Mouse (Mus musculus) liver, embryonic 14.5 days (tissue): ENCODE measurements around the gene Fads3. TPM values are rescaled to one million over a fixed set of nuclear protein-coding genes. Genes with fewer than 3 reads are reported as not detected.
A peak's percentile ranks its signal among the peaks of the same experiment; 100 is the strongest.

Experiments
- ATAC-seq: fragments of 200-750 bp; cut with Nextera tagmentation; 2 replicates; pipeline ENCODE4 v1.8.0; 2017; ENCODE audit warnings: moderate number of reproducible peaks, mild to moderate bottlenecking, moderate library complexity; ENCODE audit not compliant: insufficient read depth
- DNase-seq, 3 experiments: peaks; one replicate each; pipeline ENCODE4 v3.0.0-alpha.2; 2012 to 2013; ENCODE audit warnings: low read depth in 3 of 3, low spot score in 3 of 3
- H3K27ac ChIP-seq: fragments of 300-500 bp; sonication (generic); 2 replicates; pipeline ENCODE4 v1.5.1; 2014; ENCODE audit warnings: moderate library complexity, mild to moderate bottlenecking, control low read depth, inconsistent platforms
- H3K27me3 ChIP-seq: fragments of 300-500 bp; sonication (generic); 2 replicates; pipeline ENCODE4 v1.6.1; 2014; ENCODE audit warnings: mild to moderate bottlenecking, low read length, moderate library complexity; ENCODE audit not compliant: control insufficient read depth, insufficient read depth
- H3K36me3 ChIP-seq: fragments of 300-500 bp; sonication (generic); replicated peaks from 2 replicates; pipeline ENCODE4 v1.6.1; 2014; ENCODE audit warnings: low read depth; ENCODE audit not compliant: control insufficient read depth, insufficient read depth
- H3K4me1 ChIP-seq, 2 experiments: fragments of 200-500 bp in 1 of 2; fragments of 300-500 bp in 1 of 2; sonication (generic) in 1 of 2; replicated peaks; 2 replicates each; pipeline ENCODE4 v1.6.1; 2012 to 2014; ENCODE audit warnings: antibody characterized with exemption in 1 of 2, inconsistent platforms in 1 of 2, low read length in 1 of 2; ENCODE audit not compliant: control insufficient read depth in 2 of 2, insufficient read depth in 2 of 2
- H3K4me2 ChIP-seq: fragments of 300-500 bp; sonication (generic); 2 replicates; pipeline ENCODE4 v1.6.1; 2014; ENCODE audit warnings: low read depth, mild to moderate bottlenecking, control low read depth, moderate library complexity
- H3K4me3 ChIP-seq, 2 experiments: fragments of 200-500 bp in 1 of 2; fragments of 300-500 bp in 1 of 2; sonication (generic) in 1 of 2; 2 replicates each; pipeline ENCODE4 v1.5.1; 2012 to 2014; ENCODE audit warnings: low read depth in 2 of 2, low read length in 2 of 2, mild to moderate bottlenecking in 2 of 2, control low read depth in 1 of 2, inconsistent platforms in 1 of 2, moderate library complexity in 1 of 2; ENCODE audit not compliant: insufficient read depth in 1 of 2
- H3K9ac ChIP-seq: fragments of 300-500 bp; sonication (generic); replicated peaks from 2 replicates; pipeline ENCODE4 v1.6.1; 2014; ENCODE audit warnings: mild to moderate bottlenecking, control low read depth, moderate library complexity
- H3K9me3 ChIP-seq: fragments of 300-500 bp; sonication (generic); 2 replicates; pipeline ENCODE4 v1.6.1; 2016; ENCODE audit warnings: low read length, mixed read lengths; ENCODE audit not compliant: control insufficient read depth
- CTCF ChIP-seq: IDR thresholded peaks from 2 replicates; pipeline ENCODE4 v1.5.1; 2016; ENCODE audit warnings: antibody characterized with exemption, low read depth, control low read depth
- EP300 ChIP-seq: IDR thresholded peaks from 2 replicates; pipeline ENCODE4 v1.6.1; 2016; ENCODE audit warnings: antibody characterized with exemption, low read depth
- WGBS: fragments of 180-500 bp; shearing (Covaris S2); extraction: QIAGEN DNeasy Blood & Tissue Kit; methylation state at CpG from one replicate; pipeline ENCODE4 v1.1.7; 2014; ENCODE audit not compliant: insufficient replicate concordance; 5-methylcytosine and 5-hydroxymethylcytosine counted together
- polyA plus RNA-seq, 2 experiments: library from polyadenylated mRNA; depleted of rRNA in 1 of 2; stranded (reverse) in 1 of 2; unstranded in 1 of 2; fragments of >200 nt; fragmentation: Nextera tagmentation in 1 of 2; extraction: Ambion mirVana in 1 of 2; gene quantifications; 2 replicates each; pipeline versions ENCODE4 v1.2.1 to v1.2.3; 2012 to 2014

The Fads3 gene
- polyA plus RNA-seq, 2 experiments: 4.4 to 8.2 TPM

DNA sequence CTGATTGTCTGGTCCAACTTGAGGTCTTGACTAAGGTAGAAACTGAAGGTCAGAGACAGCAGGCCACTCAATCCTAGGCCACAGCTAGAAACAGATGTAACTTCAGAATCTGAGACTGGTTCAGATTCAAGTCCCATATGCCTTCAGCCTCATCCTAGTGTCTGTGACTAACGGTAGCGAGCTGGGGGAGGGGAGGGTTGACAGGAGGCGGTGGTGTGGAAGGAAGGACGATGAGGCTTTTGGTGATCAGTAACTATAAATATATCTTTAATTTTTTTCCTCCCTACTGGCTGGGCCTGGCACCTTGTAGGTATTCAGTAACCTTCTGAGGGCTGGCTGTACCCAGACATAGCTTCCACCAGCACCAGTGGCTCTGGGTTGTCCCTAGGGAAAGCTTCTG is 25.9 kb upstream of the Fads3 start:
- H3K4me1 ChIP-seq: peaks cover 34 to 60% of the 10 kb centered on the region in 2 experiments
- no peak for ATAC-seq

DNA sequence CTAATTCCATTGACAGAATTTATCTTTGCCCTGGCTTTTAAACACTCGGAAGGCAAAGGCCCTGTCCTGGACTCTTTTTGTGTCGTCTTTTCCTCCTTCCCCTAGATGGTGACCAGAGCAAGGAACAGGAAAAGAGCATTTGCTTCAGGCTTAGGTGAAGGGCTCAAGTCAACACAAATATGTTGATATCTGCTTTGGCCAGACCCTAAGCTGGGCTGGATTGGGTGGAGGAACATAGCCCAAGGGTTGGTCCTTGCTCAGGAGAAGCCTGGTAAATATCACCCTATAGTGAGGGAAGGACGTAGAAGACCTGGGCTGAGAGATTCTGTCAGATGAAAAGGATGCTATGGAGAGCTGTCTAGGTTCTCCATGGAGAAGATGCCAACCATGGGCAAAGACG is 25.2 kb upstream of the Fads3 start:
- 34% methylated on average over 4 of the region's 4 CpGs for WGBS
- peak overlapping the region; percentile 100 for H3K9ac ChIP-seq
- peak overlapping the region; percentile 81 to 96 for H3K4me3 ChIP-seq
- H3K36me3 ChIP-seq: peaks cover 27% of the 10 kb centered on the region
- TF ChIP-seq CTCF: no peak
- peak; percentile 56; the same call in 1 of the 2 replicates for TF ChIP-seq EP300
- H3K27me3 ChIP-seq: no peaks in the 10 kb centered on the region
- no peaks in the 10 kb centered on the region for H3K9me3 ChIP-seq
- peak overlapping the region; percentile 100 for H3K4me2 ChIP-seq
- peak overlapping the region; percentile 99 for H3K27ac ChIP-seq
- ATAC-seq (peak; percentile 33), DNase-seq (peak in 1 of 3 experiments; percentile 62)
- peaks cover 32 to 62% of the 10 kb centered on the region in 2 experiments for H3K4me1 ChIP-seq

More for the DNA sequence above, 25.9 kb upstream of the Fads3 start:
- peak overlapping the region; percentile 81 to 96 for H3K4me3 ChIP-seq
- H3K9me3 ChIP-seq: no peaks in the 10 kb centered on the region
- peak overlapping the region; percentile 100 for H3K9ac ChIP-seq
- DNase-seq: no peak
- peak overlapping the region; percentile 99 for H3K27ac ChIP-seq
- peak overlapping the region; percentile 100 for H3K4me2 ChIP-seq
- 16% methylated on average over 4 of the region's 4 CpGs for WGBS
- TF ChIP-seq CTCF (no peak), EP300 (no peak)
- H3K27me3 ChIP-seq: no peaks in the 10 kb centered on the region
- peaks cover 20% of the 10 kb centered on the region for H3K36me3 ChIP-seq

DNA sequence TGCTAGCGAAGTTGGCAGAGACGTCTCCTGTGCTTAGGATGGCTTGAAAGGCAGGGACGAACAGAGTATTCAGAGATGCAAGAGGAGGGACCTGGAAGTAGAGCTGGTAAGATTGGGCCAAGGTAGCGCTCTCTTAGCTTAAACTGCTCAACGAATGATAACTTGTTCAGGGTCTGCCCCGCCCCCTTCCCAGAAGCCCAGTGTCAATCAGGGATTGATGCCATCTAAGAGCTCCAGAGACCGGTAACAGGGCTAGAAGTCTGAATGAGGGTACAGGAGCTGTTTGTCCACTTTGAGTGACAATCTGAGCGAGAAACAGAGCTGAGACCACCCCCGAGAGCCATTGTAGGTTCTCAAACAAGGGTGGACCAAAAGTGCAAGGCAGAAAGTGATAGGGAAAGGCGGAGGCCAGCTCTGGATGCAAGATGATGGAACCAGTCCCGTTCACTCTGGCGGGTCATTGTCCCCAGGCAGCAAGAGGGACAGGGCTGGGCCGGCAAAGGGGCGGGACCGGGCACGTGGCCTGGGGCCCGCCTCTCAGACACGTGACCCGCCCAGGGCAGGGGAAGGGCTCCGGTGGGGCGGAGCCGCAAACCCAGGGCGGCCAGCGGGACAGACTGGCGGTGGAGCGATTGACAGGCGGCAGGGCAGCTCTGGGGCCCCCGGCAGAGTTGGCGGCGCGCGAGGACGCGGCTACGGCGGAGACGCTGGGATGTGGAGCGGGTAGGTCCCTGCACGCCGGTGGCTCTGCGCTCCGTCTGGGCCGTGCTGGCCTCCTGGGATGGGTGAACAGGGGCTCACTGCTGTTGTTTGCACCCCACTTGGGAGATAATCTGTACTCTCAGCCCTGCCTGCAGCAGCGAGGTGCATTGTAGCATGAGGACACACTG is 23.5 kb upstream of the Fads3 start:
- H3K36me3 ChIP-seq: peaks cover 31% of the 10 kb centered on the region
- TF ChIP-seq EP300: no peak
- TF ChIP-seq CTCF: 0 out of 2 replicates have a peak, but pooled peaks have one; percentile 2
- peak overlapping the region; percentile 99 for H3K27ac ChIP-seq
- peak overlapping the region; percentile 81 to 96 for H3K4me3 ChIP-seq
- H3K9me3 ChIP-seq: no peaks in the 10 kb centered on the region
- DNase-seq (peak; percentile 86 to 88 (median 88)), ATAC-seq (peak; percentile 80)
- no peaks in the 10 kb centered on the region for H3K27me3 ChIP-seq
- peak overlapping the region; percentile 100 for H3K4me2 ChIP-seq
- H3K4me1 ChIP-seq: peaks cover 35 to 71% of the 10 kb centered on the region in 2 experiments
- H3K9ac ChIP-seq: peak overlapping the region; percentile 100
- 4% methylated on average over 44 of the region's 44 CpGs for WGBS

DNA sequence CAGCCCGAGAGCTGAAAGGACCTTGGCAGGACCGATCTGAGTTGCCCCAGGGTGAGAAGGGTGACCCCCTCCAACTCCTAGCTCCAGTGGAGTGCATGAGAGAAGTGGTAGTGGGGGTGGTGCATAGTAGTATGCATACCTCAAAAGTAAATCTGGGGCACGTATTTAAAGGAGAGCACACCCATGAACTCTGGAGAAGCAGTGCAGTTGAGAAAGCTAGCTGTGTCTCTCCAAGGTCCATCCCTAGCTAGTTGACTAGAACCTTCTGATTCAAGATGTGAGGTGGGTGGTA is 22.9 kb upstream of the Fads3 start:
- Histone ChIP-seq H3K4me1 (peaks cover 35 to 71% of the 10 kb centered on the region in 2 experiments), H3K4me2 (peak overlapping the region; percentile 100), H3K27ac (peak overlapping the region; percentile 40), H3K9me3 (no peaks in the 10 kb centered on the region), H3K9ac (peak overlapping the region; percentile 69), H3K27me3 (no peaks in the 10 kb centered on the region), H3K36me3 (peaks cover 37% of the 10 kb centered on the region), H3K4me3 (peak overlapping the region; percentile 61 to 96)
- ATAC-seq (no peak), DNase-seq (no peak)
- TF ChIP-seq EP300: no peak
- TF ChIP-seq CTCF: no peak
- 5% methylated on average over 3 of the region's 3 CpGs for WGBS

DNA sequence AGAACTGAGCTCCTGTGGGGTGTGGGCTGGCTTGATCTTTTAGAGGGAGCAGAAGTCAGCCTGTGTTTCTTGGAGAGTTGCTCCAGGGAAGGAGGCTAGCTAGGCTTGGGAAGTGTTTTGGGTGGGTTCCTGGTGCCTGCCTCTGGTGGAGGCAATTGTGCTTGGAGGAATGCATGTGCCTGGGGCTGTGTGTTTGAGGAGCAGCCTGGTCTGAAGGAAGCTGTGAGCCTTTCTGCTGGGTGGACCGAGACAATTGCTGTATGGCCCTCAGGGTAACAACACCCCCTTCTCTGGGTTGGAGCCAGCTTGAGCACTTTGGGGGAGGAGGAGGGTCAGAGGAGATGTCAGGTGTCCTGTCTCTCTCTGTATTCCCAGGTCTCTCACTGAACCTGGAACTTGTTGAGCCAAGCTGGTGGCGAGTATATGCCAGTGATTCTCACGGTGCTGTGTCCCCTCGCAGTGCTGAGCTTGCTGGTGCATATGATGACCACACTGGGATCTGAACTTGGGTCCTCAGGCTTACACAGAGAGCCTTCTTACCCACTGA is 22.1 kb upstream of the Fads3 start:
- H3K27me3 ChIP-seq: no peaks in the 10 kb centered on the region
- TF ChIP-seq EP300: no peak
- no peak for TF ChIP-seq CTCF
- H3K4me2 ChIP-seq: peak overlapping the region; percentile 100
- H3K9ac ChIP-seq: peak overlapping the region; percentile 69
- ATAC-seq: no peak
- DNase-seq: no peak
- peaks cover 27 to 68% of the 10 kb centered on the region in 2 experiments for H3K4me1 ChIP-seq
- H3K36me3 ChIP-seq: peaks cover 45% of the 10 kb centered on the region
- no peaks in the 10 kb centered on the region for H3K9me3 ChIP-seq
- WGBS: 73% methylated on average over 4 of the region's 4 CpGs
- no peak overlapping the region for H3K27ac ChIP-seq
- peak overlapping the region; percentile 61 to 96 for H3K4me3 ChIP-seq
